Mouse (Mus musculus): Measurements from ENCODE around the gene Nedd9. TPM values are rescaled to one million over a fixed set of nuclear protein-coding genes. Genes with fewer than 3 reads are reported as not detected.

Gene Nedd9
- polyA plus RNA-seq, 1 experiment from 2014 or later = 19.3 TPM

DNA sequence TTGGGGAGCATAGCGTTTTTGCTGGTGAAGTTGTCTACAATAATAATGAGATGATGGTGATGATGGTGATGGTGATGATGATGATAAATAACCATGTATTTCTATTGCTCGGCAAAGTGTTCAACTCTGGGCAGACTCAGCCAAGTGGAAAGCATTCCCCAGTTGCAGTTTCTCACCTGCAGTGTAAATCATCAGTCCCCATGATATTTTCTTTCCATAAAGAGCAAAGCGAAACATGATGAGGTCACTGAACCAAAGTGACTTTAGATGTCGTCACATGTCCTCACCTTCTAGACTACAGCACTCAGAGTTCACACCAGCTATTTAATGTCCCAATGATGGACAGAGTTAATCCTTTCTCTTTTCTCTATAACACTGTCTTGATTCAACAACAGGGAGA lies 130.0 kb downstream of the Nedd9 start:
- Histone ChIP-seq H3K4me3 (peak overlapping the region; percentile 75), H3K27me3 (replicated peaks) (peaks cover 10% of the 10 kb centered on the region; the same call in 1 of the 2 replicates), H3K4me1 (peaks cover 71% of the 10 kb centered on the region), H3K9ac (peak overlapping the region; percentile 94), H3K27ac (replicated peaks) (0 out of 2 replicates have a peak overlapping the region, but pooled peaks have one; percentile 96), H3K9me3 (no peaks in the 10 kb centered on the region), H3K4me2 (peak overlapping the region; percentile 81), H3K36me3 (no peaks in the 10 kb centered on the region)
- 64% methylated on average over 4 of the region's 4 CpGs for WGBS
- ATAC-seq (ENCODE audit: extremely low read depth, insufficient number of reproducible peaks, low FRiP score, low TSS enrichment) = no peak

DNA sequence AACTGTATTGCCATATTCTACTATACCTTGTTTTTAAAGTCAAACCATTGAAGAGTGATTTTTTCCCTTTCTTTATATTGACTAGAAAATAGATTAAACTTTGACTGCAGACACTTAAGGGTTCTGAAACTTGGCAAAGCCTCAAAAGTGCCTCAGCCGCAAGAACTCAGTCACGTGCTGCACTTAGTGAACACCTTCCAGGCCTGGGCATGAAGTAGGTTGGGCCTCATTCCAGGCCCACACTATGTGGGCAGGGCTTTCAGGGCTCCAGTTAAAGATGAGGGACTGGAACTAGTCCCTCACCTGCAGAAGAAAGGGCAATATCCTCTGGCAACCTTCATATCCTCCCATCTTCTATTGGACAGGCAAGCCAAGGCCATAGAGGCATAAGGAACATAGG lies 131.6 kb downstream of the Nedd9 start:
- no peak overlapping the region for H3K27ac ChIP-seq (replicated peaks)
- H3K27me3 ChIP-seq (replicated peaks) = 0 out of 2 replicates have a peak, but pooled peaks cover 2% of the 10 kb centered on the region
- peaks cover 70% of the 10 kb centered on the region for H3K4me1 ChIP-seq
- H3K4me3 ChIP-seq = peak overlapping the region; percentile 16
- no peak overlapping the region for H3K9ac ChIP-seq
- H3K4me2 ChIP-seq = peak overlapping the region; percentile 81
- H3K36me3 ChIP-seq = no peaks in the 10 kb centered on the region
- H3K9me3 ChIP-seq = no peaks in the 10 kb centered on the region
- WGBS = 10% methylated on average over 2 of the region's 2 CpGs
- ATAC-seq (ENCODE audit: extremely low read depth, insufficient number of reproducible peaks, low FRiP score, low TSS enrichment) = no peak

DNA sequence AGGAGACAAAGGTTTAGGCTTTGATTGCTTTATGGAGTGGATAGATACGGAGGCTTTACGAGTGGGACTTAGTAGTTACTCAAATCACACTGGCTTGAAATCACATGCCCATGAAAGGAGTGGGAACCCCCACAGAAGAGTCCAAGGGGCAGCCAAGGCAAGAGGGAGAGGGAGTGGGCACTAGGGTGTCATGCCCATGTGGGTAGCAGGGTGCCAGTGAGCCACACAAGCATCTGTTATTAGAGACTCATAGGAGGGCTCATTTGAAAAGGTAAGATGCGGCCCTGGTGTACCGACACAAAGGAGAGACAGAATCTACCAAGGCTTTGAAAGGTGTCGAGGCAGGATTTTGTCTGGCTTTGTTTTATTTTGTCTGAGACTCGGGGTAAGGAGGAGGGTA lies 132.6 kb downstream of the Nedd9 start:
- H3K4me1 ChIP-seq = peaks cover 62% of the 10 kb centered on the region

DNA sequence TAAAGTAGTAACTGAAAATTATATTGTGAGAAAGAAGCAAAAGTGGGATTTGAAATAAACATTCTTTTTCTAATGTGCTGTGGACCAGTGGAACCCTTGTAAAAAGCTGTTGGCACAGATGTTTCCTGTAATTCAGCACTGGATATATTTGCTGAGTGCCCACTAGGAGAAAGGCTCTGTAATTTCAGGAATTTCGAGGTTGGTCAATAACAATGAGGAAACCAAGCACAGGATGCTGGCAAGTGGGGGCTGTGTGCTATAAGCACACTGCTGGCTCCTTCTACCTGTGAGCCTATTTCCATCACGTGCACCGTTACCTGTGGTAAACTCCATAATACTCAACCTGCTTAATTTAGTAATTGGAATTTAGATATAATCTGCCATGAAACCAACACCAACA lies 133.5 kb downstream of the Nedd9 start:
- Histone ChIP-seq H3K4me2 (no peak overlapping the region), H3K9me3 (no peaks in the 10 kb centered on the region), H3K4me3 (no peak overlapping the region), H3K27me3 (replicated peaks) (no peaks in the 10 kb centered on the region), H3K36me3 (no peaks in the 10 kb centered on the region), H3K9ac (no peak overlapping the region), H3K4me1 (peaks cover 64% of the 10 kb centered on the region), H3K27ac (replicated peaks) (no peak overlapping the region)
- no peak for ATAC-seq (ENCODE audit: extremely low read depth, insufficient number of reproducible peaks, low FRiP score, low TSS enrichment)
- 59% methylated on average over 3 of the region's 3 CpGs for WGBS

More for the DNA sequence above, 132.6 kb downstream of the Nedd9 start:
- WGBS = 76% methylated on average over 6 of the region's 6 CpGs
- no peak overlapping the region; the same call in 1 of the 2 replicates for H3K27ac ChIP-seq (replicated peaks)
- 0 out of 2 replicates have a peak overlapping the region, but pooled peaks have one; percentile 24 for H3K9ac ChIP-seq
- H3K4me3 ChIP-seq = peak overlapping the region; percentile 18; the same call in 1 of the 2 replicates
- no peaks in the 10 kb centered on the region for H3K27me3 ChIP-seq (replicated peaks)
- H3K4me2 ChIP-seq = peak overlapping the region; percentile 81
- H3K9me3 ChIP-seq = no peaks in the 10 kb centered on the region
- no peak for ATAC-seq (ENCODE audit: extremely low read depth, insufficient number of reproducible peaks, low FRiP score, low TSS enrichment)
- H3K36me3 ChIP-seq = no peaks in the 10 kb centered on the region

DNA sequence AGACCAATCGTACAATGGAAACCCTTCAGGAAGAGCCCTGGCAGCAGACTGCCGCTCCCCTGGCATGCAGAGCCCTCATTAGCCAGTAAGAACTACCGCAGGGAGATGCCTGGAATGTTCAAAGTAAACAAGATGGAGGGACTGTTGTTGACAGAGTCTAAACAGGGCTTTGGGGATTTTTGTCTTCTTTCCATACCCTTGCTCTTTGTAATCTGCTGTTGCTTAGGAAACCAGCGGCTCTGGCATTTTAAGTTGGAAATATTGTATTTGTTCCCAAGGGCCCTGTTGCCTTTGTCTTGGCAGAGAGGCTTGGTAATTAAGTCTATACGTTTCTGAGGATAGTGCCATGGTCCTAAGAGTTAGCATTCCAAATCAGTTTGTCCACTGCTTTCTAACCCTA lies 134.8 kb downstream of the Nedd9 start:
- H3K27me3 ChIP-seq (replicated peaks) = no peaks in the 10 kb centered on the region
- no peak overlapping the region for H3K9ac ChIP-seq
- peak overlapping the region; percentile 4; the same call in 1 of the 2 replicates for H3K4me2 ChIP-seq
- H3K4me1 ChIP-seq = peaks cover 66% of the 10 kb centered on the region
- WGBS = 40% methylated on average over 5 of the region's 5 CpGs
- no peaks in the 10 kb centered on the region for H3K36me3 ChIP-seq
- H3K9me3 ChIP-seq = no peaks in the 10 kb centered on the region
- no peak overlapping the region for H3K4me3 ChIP-seq
- no peak for ATAC-seq (ENCODE audit: extremely low read depth, insufficient number of reproducible peaks, low FRiP score, low TSS enrichment)
- no peak overlapping the region for H3K27ac ChIP-seq (replicated peaks)

DNA sequence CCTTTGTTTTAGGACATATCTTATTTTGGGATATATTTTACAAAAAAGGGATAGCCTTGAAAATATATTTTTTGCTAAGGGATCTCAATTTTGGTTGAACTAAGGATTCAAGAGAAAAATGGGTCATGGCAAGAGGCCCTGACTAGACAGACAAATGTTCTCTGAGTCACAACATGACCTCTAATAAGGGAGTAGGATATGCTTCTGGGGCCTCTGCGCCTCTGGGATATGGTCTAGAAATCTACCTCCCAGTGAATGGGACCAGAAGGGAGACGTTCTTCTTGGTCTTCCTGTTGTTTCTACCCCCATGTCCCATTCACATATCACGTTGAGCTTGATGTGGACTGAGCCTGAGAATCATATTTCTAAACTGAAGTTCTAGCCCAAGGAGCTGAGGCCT lies 136.6 kb downstream of the Nedd9 start:
- peaks cover 65% of the 10 kb centered on the region for H3K4me1 ChIP-seq
- WGBS = 78% methylated on average over 3 of the region's 3 CpGs
- H3K27ac ChIP-seq (replicated peaks) = no peak overlapping the region
- ATAC-seq (ENCODE audit: extremely low read depth, insufficient number of reproducible peaks, low FRiP score, low TSS enrichment) = no peak
- H3K4me3 ChIP-seq = no peak overlapping the region
- H3K27me3 ChIP-seq (replicated peaks) = no peaks in the 10 kb centered on the region
- H3K9me3 ChIP-seq = no peaks in the 10 kb centered on the region
- H3K9ac ChIP-seq = no peak overlapping the region
- H3K4me2 ChIP-seq = no peak overlapping the region
- no peaks in the 10 kb centered on the region for H3K36me3 ChIP-seq

DNA sequence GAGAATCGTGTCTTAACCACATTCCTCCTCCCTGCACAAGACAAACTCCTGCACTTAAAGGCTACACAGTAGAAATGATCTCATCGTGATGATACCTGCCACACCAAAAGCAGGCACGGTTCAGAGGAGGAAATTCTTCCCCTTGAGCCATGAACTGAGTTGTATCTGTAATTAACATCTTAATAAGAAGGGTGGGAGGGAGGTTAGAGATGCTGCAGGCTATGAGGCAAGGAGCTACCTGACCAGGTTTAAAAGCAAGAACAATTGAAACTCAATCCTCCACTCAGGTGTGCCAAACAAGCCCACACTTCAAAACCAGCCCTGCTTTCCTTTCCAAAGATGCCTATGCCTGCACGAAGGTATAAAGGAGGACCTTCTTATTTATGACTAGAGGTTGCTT lies 137.4 kb downstream of the Nedd9 start:
- H3K4me3 ChIP-seq = no peak overlapping the region
- peaks cover 65% of the 10 kb centered on the region for H3K4me1 ChIP-seq
- H3K4me2 ChIP-seq = no peak overlapping the region
- whole genome bisulfite sequencing = 53% methylated on average over 4 of the region's 4 CpGs
- no peak for ATAC-seq (ENCODE audit: extremely low read depth, insufficient number of reproducible peaks, low FRiP score, low TSS enrichment)
- no peaks in the 10 kb centered on the region for H3K36me3 ChIP-seq
- no peaks in the 10 kb centered on the region for H3K9me3 ChIP-seq
- no peak overlapping the region for H3K27ac ChIP-seq (replicated peaks)
- no peak overlapping the region for H3K9ac ChIP-seq
- H3K27me3 ChIP-seq (replicated peaks) = no peaks in the 10 kb centered on the region

DNA sequence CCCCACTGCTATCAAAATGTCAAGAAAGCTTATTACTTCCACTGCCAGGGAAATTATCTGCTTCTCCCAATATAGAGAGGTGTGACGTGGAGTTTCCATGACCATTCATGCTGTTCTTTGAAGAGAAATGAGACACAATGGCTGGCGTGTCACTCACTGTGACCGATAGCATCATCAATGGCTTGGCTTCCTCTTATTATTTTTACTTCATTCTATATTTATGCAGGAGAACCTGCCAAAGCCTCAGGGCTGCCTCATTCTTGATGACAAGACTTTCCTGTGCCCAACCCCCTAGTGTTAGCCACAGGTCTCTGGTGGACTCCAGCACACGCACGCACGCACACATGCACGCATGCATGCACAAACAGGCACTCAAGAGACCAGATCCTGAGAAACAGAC lies 141.4 kb downstream of the Nedd9 start:
- Histone ChIP-seq H3K9me3 (no peaks in the 10 kb centered on the region), H3K27ac (replicated peaks) (peak overlapping the region; percentile 81), H3K27me3 (replicated peaks) (no peaks in the 10 kb centered on the region), H3K4me2 (peak overlapping the region; percentile 45), H3K9ac (no peak overlapping the region), H3K4me3 (no peak overlapping the region), H3K4me1 (peaks cover 80% of the 10 kb centered on the region), H3K36me3 (peaks cover 8% of the 10 kb centered on the region; the same call in 1 of the 2 replicates)
- 50% methylated on average over 7 of the region's 7 CpGs for WGBS
- ATAC-seq (ENCODE audit: extremely low read depth, insufficient number of reproducible peaks, low FRiP score, low TSS enrichment) = peak; percentile 63

DNA sequence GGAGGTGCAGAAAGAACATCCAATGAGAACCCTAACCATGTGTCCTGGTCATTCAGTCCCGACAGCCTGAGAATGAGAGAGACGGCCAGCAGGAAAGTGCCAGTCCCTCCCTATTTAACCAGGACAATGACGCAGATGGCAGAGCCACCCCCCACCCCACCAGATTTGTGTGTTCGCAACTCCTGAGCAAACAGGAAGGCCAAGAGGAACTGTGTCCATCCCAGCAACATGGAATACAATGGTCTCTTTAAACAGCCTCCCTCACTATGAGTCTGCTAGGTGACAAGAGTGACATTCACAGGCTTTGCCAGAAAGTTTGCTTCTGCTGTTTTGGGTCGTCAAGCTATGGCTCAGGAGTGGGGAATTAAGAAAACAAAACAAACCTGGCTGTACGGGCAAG lies 141.9 kb downstream of the Nedd9 start:
- Histone ChIP-seq H3K4me2 (peak overlapping the region; percentile 45), H3K4me3 (no peak overlapping the region), H3K27me3 (replicated peaks) (no peaks in the 10 kb centered on the region), H3K4me1 (peaks cover 84% of the 10 kb centered on the region), H3K9me3 (no peaks in the 10 kb centered on the region), H3K36me3 (peaks cover 8% of the 10 kb centered on the region; the same call in 1 of the 2 replicates), H3K27ac (replicated peaks) (peak overlapping the region; percentile 81), H3K9ac (no peak overlapping the region)
- 31% methylated on average over 6 of the region's 6 CpGs for WGBS
- 0 out of 2 replicates have a peak, but pooled peaks have one; percentile 11 for ATAC-seq (ENCODE audit: extremely low read depth, insufficient number of reproducible peaks, low FRiP score, low TSS enrichment)

DNA sequence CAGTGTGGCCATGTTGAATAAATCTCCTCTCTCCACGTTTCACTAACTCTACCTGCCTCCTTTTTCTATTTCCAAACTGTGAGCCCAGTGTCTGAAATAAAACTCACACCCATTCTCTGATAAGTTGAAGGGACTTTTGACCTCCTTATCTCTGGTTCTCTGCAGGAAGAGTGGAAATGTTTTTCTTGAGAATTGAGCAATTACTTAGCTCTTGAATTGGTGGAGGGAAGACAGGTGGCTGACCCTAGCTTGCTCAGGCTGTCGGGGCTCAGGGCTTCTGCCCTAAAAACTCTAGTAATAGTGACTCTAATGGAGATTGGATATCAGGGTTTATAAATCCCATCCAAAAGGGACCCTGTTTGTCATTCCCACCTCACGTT lies 143.3 kb downstream of the Nedd9 start:
- H3K4me1 ChIP-seq = peaks cover 92% of the 10 kb centered on the region
- no peak overlapping the region for H3K4me3 ChIP-seq
- no peaks in the 10 kb centered on the region for H3K9me3 ChIP-seq
- H3K9ac ChIP-seq = no peak overlapping the region
- H3K36me3 ChIP-seq = peaks cover 10% of the 10 kb centered on the region; the same call in 1 of the 2 replicates
- H3K27ac ChIP-seq (replicated peaks) = 0 out of 2 replicates have a peak overlapping the region, but pooled peaks have one; percentile 26
- H3K4me2 ChIP-seq = no peak overlapping the region
- WGBS = 39% methylated on average over 3 of the region's 3 CpGs
- H3K27me3 ChIP-seq (replicated peaks) = no peaks in the 10 kb centered on the region
- no peak for ATAC-seq (ENCODE audit: extremely low read depth, insufficient number of reproducible peaks, low FRiP score, low TSS enrichment)

DNA sequence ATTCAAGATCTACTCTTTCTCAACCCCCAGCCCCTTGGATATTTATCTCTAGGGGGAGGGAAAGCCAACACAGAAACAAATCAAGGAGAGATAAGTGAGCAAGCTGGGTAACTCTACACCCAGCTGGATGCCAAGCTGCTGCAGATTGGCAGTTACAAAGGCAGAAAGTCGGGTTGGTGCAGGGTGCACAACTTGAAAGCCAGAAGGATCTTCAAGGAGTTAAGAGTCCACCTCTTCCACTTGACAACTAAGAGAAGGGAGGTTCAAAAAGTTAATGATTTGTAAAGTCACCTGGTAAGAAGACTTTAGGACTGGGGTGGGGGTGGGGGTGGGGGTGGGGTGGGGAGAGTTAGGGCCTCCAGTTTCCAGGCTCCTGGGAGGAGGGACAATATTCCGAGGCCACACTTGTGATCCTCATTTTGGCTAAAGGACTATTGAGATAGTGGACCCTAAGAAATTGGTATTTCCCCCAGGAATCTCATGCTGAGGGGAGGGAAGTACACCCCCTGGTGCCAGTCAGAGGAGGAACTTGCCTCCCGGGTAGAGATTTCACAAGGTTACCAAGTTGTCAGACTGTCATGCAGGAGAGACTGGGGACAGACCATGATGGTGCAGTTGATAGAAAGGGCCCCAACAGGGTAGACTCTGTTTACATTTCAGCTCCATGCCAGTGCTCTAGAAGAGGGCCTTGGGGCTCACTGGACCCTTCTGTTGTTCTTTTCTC lies 143.8 kb downstream of the Nedd9 start:
- Histone ChIP-seq H3K27me3 (replicated peaks) (no peaks in the 10 kb centered on the region), H3K4me3 (no peak overlapping the region), H3K9me3 (no peaks in the 10 kb centered on the region), H3K27ac (replicated peaks) (0 out of 2 replicates have a peak overlapping the region, but pooled peaks have one; percentile 26), H3K36me3 (peaks cover 16% of the 10 kb centered on the region), H3K4me1 (peaks cover 94% of the 10 kb centered on the region), H3K9ac (no peak overlapping the region), H3K4me2 (no peak overlapping the region)
- 37% methylated on average over 3 of the region's 3 CpGs for WGBS
- no peak for ATAC-seq (ENCODE audit: extremely low read depth, insufficient number of reproducible peaks, low FRiP score, low TSS enrichment)

DNA sequence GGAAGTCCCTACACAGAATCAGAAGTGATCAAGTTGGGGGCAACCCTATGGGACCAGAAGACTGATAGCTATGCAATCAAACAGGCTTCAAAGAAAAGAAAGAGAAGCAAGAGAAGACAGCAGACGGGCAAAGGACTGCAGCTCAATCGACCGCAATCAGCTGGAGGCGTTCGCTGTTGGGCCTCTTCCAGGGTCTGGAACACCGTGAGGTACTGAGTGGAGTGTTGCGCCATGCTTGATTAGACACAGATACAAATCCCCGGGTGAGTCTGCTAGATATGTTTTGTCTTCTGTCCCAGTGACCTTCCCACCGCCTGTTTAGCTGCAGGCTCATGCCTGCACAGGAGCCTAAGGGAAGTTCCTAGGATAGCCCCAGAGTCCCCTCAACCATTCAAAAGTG lies 145.7 kb downstream of the Nedd9 start:
- ATAC-seq (ENCODE audit: extremely low read depth, insufficient number of reproducible peaks, low FRiP score, low TSS enrichment) = no peak
- no peaks in the 10 kb centered on the region for H3K9me3 ChIP-seq
- peaks cover 95% of the 10 kb centered on the region for H3K4me1 ChIP-seq
- no peak overlapping the region for H3K9ac ChIP-seq
- no peak overlapping the region for H3K4me2 ChIP-seq
- WGBS = 56% methylated on average over 9 of the region's 9 CpGs
- H3K27ac ChIP-seq (replicated peaks) = peak overlapping the region; percentile 93
- H3K27me3 ChIP-seq (replicated peaks) = no peaks in the 10 kb centered on the region
- no peak overlapping the region for H3K4me3 ChIP-seq
- peaks cover 27% of the 10 kb centered on the region for H3K36me3 ChIP-seq

Data from heart, embryonic 13.5 days (tissue).